Mouse (Mus musculus): ENCODE measurements around the gene Atg9a.

Gene Atg9a

GRCm38 (mm10) chr1:75168093-75168471 lies 23.9 kb downstream of the Atg9a start:
- DNase-seq: no peak

DNA sequence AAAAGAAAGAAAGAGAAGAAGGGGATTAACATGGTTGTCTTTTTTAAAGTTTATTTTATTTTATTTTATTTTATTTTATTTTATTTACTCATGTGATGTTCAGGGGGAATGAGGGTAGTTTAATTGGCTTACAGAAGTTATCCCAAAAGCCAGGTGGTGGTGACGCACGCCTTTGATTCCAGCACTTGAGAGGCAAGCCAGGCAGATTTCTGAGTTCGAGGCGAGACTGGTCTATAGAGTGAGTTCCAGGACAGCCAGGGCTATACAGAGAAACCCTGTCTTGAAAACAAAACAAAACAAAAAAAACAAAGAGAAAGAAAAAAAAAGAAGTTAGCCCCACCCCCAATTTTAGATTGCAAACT lies 31.8 kb downstream of the Atg9a start:
- no peak for DNase-seq

DNA sequence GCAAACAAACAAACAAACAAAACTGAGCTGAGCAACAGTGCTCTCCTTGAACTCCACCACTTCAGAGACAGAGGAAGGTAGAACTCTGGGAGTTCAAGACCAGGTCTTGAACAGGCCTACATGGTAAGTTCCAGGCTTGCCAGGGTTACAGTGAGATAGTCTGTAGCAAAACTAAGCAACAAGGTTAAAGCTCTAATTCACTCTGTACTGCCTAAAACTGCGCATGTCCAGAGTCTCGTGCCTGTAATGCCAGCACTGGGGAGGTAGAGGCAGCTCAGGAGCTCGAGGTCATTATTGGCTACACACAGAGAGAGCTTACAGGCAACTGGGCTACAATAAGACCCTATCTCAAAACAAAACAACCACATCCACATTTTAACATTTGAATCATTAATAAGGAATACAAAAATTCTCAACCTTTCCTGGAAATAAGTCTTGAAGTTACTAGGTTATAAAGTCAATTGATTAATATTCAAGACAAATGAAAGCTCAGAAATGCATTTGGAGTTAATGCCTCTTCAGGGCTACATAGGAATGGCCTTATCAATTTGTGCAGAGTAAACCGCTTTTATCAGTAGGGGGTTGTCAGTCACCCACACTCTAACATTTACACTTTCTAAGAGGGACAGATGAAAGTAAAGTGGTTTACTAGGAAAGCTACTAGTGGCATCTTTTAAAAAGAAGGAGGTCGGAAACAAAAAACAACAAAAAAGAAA lies 32.3 kb downstream of the Atg9a start:
- no peak for DNase-seq

GRCm38 (mm10) chr1:75158990-75159389 lies 33.0 kb downstream of the Atg9a start:
- no peak for DNase-seq

DNA sequence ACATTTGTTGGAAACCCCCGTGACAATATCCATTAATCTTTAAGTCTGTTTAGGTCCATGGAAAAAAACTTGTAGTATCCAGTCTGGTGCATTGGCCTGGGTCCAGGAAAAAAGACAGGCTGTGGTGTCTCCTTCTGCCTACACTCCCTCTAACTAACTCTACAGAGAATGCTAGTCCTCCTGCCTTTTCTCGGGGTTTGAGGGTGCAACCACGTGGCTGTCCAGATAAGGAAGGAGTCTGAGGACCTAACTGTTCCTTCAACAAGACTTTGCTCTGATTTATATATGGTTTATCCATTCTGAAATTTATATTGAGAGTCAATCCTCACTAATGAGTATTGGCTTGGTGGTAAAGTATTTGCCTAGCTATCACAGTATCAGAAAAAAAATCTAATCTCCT lies 36.2 kb downstream of the Atg9a start:
- DNase-seq: no peak

DNA sequence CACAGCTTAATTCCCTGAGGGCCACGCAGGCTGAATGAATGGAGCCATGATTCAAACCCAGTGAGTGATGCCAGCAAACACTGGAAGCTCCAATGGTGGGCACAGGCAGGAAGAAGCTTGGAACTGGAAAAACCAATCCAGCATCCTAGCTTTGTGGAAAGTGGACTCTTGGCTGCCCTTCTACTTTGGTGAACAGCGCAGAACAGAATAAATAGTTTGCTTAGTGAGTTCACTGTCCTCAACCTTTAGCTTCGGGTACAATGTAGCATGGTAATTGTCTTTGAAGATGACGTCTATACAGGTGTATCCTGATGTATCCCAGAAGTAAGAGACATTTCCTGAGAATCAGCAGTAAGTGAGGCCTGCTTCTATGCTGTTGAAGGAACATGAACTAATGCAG lies 43.3 kb downstream of the Atg9a start:
- no peak for DNase-seq

GRCm38 (mm10) chr1:75147411-75148135 lies 44.4 kb downstream of the Atg9a start:
- DNase-seq: no peak

GRCm38 (mm10) chr1:75145589-75145988 lies 46.4 kb downstream of the Atg9a start:
- DNase-seq: no peak

GRCm38 (mm10) chr1:75142301-75143261 lies 49.4 kb downstream of the Atg9a start, which contains the start of the genes Cnppd1 and Retreg2:
TSS of gene Cnppd1 (minus strand) at chr1:75142711.
TSS of gene Retreg2 (plus strand) at chr1:75142778.
- DNase-seq: peak; percentile 98

GRCm38 (mm10) chr1:75141486-75142190 lies 50.4 kb downstream of the Atg9a start:
- DNase-seq: peak; percentile 80

GRCm38 (mm10) chr1:75140601-75141190 lies 51.3 kb downstream of the Atg9a start:
- DNase-seq: no peak

DNA sequence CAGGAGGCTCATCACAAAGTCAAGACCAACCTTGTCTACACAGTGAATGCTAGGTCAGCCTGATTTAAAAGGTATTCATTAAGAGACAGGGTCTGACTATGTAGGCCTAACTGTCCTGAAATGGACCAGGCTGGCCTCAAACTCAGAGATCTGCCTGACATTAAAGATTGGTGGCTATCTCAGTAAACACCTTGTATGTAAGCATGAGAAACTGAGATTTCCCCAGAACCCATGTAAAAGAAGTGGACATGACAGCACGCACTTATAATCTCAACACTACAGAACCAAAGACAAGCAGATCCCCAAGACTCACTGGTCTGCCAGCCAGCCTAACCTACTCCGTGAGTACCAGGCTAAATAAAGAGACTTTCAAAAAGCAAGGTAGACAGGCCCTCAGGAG lies 53.5 kb downstream of the Atg9a start:
- no peak for DNase-seq

DNA sequence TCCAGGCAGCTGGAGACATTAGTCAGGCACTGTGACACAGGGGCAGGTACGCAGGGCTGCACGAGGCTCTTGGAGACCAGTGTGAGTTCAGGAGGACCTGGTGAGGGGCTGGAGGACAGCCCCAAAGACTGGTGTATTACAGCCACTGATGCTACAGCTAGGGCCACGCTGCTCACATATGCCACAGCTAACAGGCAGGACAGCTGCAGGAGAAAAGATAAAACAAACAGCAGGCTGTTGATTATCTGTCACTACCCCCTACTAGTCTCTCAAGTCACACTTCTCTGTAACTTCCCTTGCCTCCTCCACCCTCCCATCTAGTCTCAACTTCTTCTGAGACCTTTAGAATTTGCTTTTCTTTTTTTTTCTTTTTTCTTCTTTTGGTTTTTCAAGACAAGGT lies 55.3 kb downstream of the Atg9a start:
- DNase-seq: no peak

GRCm38 (mm10) chr1:75136293-75136692 lies 55.7 kb downstream of the Atg9a start:
- no peak for DNase-seq

- peak; percentile 61 for DNase-seq
Measured at GRCm38 (mm10) chr1:75133421-75134207, 58.4 kb downstream of the Atg9a start, which contains the start of gene Slc23a3. TSS of gene Slc23a3 (minus strand) at chr1:75133890.

All from kidney, postnatal 10 days (tissue).